Mouse (Mus musculus): ENCODE measurements around the gene Rd3. TPM values are rescaled to one million over a fixed set of nuclear protein-coding genes. Genes with fewer than 3 reads are reported as not detected.

Gene Rd3
- 0.34 and 0.60 TPM in 2 replicates for polyA plus RNA-seq (2015; fragmentation: Nextera tagmentation; extraction: Ambion mirVana)

DNA sequence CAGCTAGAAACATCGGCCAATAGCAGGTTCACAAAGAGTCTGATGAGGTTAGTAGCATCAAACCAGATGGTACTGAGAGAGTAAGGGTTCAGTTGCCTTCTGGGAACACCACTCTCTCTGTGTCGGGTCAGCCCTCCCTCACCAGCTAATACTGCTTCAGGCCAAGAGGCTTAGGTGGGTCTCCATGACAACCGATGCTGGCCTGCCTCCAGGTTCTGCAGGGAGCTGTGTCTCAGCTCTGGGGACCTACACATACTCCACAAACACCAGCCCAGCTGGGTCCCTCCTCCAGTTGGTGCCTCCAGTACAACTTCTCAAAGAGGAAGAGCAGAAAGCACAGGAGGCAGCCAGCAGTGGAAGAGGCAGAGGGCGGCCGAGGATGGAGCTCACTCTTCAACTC lies at the start of gene Rd3:
Gene Rd3, plus strand, starts transcription at position 184 of the 400 bp plus-strand sequence.
- peaks cover 32% of the 10 kb centered on the region for H3K4me1 ChIP-seq
- no peaks in the 10 kb centered on the region for H3K27me3 ChIP-seq
- no peaks in the 10 kb centered on the region for H3K9me3 ChIP-seq
- H3K4me3 ChIP-seq, result no peak within 1 kb of the TSS
- no peak within 1 kb of the TSS for H3K9ac ChIP-seq
- 41% methylated on average over 5 of the region's 5 CpGs for WGBS
- no peak within 1 kb of the TSS for H3K4me2 ChIP-seq (replicated peaks)
- no peak within 1 kb of the TSS for H3K27ac ChIP-seq
- no peaks in the 10 kb centered on the region for H3K36me3 ChIP-seq
- ATAC-seq (ENCODE audit: low FRiP score, low read depth), result no peak

DNA sequence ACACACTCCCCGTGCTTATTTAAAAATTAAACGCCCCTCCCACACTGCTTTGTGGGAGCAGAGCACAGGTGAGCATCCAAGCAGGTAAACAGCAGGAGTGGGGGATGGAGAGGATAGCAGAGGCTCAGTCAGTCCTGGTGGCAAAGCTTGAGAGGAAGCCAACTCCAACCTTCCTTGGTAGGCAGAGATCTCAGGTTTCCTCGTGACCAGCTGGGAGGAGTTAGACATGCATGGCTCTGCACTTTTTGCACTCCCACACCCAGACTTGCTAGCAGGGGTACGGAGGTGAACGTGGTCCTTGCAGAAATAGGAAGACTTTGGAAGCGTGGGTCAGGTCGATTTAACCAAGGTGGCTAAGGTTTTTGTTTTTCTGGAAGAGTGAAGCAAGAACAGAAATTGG lies 48.8 kb upstream of the Rd3 start:
- H3K4me2 ChIP-seq (replicated peaks), result no peak overlapping the region
- 69% methylated on average over 7 of the region's 7 CpGs for WGBS
- peaks cover 33% of the 10 kb centered on the region for H3K4me1 ChIP-seq
- H3K4me3 ChIP-seq, result no peak overlapping the region
- no peaks in the 10 kb centered on the region for H3K27me3 ChIP-seq
- H3K36me3 ChIP-seq, result no peaks in the 10 kb centered on the region
- H3K9me3 ChIP-seq, result no peaks in the 10 kb centered on the region
- no peak overlapping the region for H3K9ac ChIP-seq
- ATAC-seq (ENCODE audit: low FRiP score, low read depth), result no peak
- H3K27ac ChIP-seq, result no peak overlapping the region

- Histone ChIP-seq H3K9ac (no peak overlapping the region), H3K27me3 (no peaks in the 10 kb centered on the region), H3K4me1 (peaks cover 33% of the 10 kb centered on the region), H3K9me3 (no peaks in the 10 kb centered on the region), H3K4me3 (no peak overlapping the region), H3K4me2 (replicated peaks) (no peak overlapping the region), H3K27ac (no peak overlapping the region), H3K36me3 (no peaks in the 10 kb centered on the region)
- ATAC-seq (ENCODE audit: low FRiP score, low read depth), result no peak
- WGBS, result 60% methylated on average over 8 of the region's 8 CpGs
These were observed 48.1 kb upstream of the Rd3 start for GRCm38 (mm10) chr1:191929065-191929464.

DNA sequence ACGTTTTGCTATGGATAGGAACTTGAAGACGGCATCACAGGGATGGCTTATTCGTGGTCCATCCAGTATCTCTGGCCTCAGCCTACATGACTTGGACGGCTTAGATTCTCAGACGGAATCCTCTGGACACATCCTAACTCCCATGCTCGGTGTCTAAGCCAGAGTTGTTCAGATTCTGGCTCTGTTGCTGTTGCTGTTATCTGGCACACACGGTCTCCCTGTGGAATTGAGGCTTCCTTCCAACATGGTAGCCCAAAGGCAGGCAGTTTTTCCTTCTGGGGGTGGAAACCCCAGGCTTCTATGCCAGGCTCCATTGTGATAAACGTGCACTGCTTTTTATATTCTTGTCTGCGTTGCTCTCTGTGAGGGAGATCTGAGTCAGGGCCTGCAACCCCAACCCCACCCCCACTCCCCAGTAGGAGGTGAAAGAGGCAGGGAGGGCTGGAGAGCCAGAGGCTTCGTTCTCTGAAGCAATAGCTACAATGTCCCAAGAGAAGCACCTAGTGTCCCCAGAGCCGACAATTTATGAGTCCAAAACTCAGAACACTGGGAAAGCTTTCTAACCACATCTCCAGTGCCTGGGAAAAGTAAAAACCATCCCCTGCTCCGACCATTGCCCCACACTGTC lies 47.2 kb upstream of the Rd3 start:
- Histone ChIP-seq H3K9me3 (no peaks in the 10 kb centered on the region), H3K9ac (no peak overlapping the region), H3K4me1 (peaks cover 33% of the 10 kb centered on the region), H3K4me2 (replicated peaks) (no peak overlapping the region), H3K36me3 (no peaks in the 10 kb centered on the region), H3K27ac (no peak overlapping the region), H3K27me3 (no peaks in the 10 kb centered on the region), H3K4me3 (no peak overlapping the region)
- WGBS, result 66% methylated on average over 12 of the region's 12 CpGs
- ATAC-seq (ENCODE audit: low FRiP score, low read depth), result no peak

DNA sequence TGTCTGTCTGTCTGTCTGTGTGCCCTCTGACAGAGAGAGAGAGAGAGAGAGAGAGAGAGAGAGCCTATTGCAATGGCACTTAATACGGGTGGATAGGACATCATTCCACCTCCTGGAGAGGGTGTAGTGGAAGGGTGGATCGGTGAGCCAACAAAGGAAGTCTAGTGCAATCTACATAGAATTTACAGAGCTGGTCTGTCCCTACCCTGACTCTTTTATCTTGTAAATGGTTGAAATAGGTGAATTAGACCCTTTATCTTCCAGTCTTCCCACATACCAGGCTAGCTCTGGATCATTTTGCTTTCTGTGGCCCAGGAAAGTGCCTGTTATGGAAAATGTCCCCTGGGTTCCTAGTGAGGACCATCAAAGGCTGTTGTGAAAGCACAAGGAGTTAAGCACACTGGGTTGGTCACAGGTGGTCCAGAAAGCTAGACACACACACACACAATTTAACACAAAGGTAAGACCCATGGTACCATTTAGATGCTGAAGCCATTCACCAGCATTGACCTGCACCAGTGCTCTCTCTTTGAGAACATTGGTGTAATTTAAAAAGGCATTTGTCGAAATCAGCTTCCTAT lies 46.6 kb upstream of the Rd3 start:
- no peak for ATAC-seq (ENCODE audit: low FRiP score, low read depth)
- H3K27me3 ChIP-seq, result no peaks in the 10 kb centered on the region
- H3K9me3 ChIP-seq, result no peaks in the 10 kb centered on the region
- H3K9ac ChIP-seq, result no peak overlapping the region
- H3K4me1 ChIP-seq, result peaks cover 33% of the 10 kb centered on the region
- WGBS, result 81% methylated on average over 3 of the region's 3 CpGs
- no peak overlapping the region for H3K4me2 ChIP-seq (replicated peaks)
- no peaks in the 10 kb centered on the region for H3K36me3 ChIP-seq
- H3K27ac ChIP-seq, result no peak overlapping the region
- no peak overlapping the region for H3K4me3 ChIP-seq

DNA sequence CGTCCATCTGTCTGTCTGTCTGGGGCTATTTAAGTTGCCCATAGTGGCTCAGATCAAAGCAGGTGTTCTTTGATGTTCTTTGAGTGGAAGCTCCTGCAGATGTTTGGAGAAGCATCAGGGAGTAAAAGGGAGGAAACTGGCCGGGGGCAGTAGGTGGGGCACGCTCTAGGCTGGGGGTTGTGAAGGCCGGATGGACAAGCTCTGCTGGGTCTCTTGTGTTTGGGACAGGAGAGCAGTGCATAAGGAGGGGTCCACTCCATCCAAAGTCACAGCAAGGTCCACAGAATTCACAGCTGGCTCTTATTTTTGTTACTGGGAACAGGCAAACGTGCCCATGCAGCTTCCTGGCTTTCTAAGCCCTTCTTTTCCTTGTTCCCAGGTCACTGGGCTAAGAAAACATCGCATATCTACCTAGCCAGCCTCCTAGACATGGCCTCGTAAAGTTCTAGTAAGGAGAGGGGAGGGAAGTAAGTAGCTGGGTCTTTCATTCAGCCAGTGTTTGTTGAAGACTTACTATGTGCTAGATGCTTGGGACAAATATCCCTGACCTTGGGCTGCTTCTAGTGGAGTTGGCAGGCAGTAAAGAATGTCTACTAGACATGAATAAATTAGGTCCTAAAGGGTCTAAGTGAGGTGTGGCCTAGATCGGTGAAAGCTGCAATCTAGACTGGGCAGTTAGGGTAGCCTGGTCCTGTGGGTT lies 44.7 kb upstream of the Rd3 start:
- no peak overlapping the region for H3K4me3 ChIP-seq
- ATAC-seq (ENCODE audit: low FRiP score, low read depth), result no peak

GRCm38 (mm10) chr1:191932986-191933632 lies 44.1 kb upstream of the Rd3 start:
- no peak for ATAC-seq (ENCODE audit: low FRiP score, low read depth)
- no peaks in the 10 kb centered on the region for H3K36me3 ChIP-seq
- H3K27ac ChIP-seq, result no peak overlapping the region
- H3K9me3 ChIP-seq, result no peaks in the 10 kb centered on the region
- peaks cover 17% of the 10 kb centered on the region; the same call in 1 of the 2 replicates for H3K4me1 ChIP-seq
- H3K4me2 ChIP-seq (replicated peaks), result no peak overlapping the region
- H3K27me3 ChIP-seq, result no peaks in the 10 kb centered on the region
- 78% methylated on average over 4 of the region's 4 CpGs for WGBS
- H3K4me3 ChIP-seq, result no peak overlapping the region
- H3K9ac ChIP-seq, result no peak overlapping the region

More for the DNA sequence above, 44.7 kb upstream of the Rd3 start:
- H3K4me2 ChIP-seq (replicated peaks), result no peak overlapping the region
- H3K9ac ChIP-seq, result no peak overlapping the region
- peaks cover 24% of the 10 kb centered on the region; the same call in 1 of the 2 replicates for H3K4me1 ChIP-seq
- no peaks in the 10 kb centered on the region for H3K27me3 ChIP-seq
- no peaks in the 10 kb centered on the region for H3K36me3 ChIP-seq
- no peak overlapping the region for H3K27ac ChIP-seq
- WGBS, result 51% methylated on average over 8 of the region's 8 CpGs
- H3K9me3 ChIP-seq, result no peaks in the 10 kb centered on the region

DNA sequence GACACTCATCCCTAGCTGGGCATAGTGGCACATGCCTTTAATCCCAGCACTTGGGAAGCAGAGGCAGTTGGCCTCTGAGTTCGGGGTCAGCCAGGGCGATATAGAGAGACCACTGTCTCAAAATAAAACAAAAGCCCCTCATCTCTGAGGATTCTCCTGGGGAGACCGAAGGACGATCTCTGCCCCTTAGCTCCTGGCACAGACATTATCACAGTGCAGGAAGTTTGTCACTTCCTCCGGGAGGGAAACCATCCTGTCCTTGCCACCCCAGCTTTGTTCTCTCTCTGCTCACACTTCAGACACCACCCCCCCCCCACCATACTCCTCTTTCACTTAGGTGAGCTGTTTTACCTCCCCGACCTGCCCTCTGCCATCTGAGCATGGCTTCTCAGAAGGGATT lies 33.5 kb upstream of the Rd3 start:
- no peak overlapping the region for H3K9ac ChIP-seq
- ATAC-seq (ENCODE audit: low FRiP score, low read depth), result no peak
- no peak overlapping the region for H3K27ac ChIP-seq
- no peaks in the 10 kb centered on the region for H3K27me3 ChIP-seq
- no peak overlapping the region for H3K4me3 ChIP-seq
- H3K9me3 ChIP-seq, result no peaks in the 10 kb centered on the region
- 86% methylated on average over 6 of the region's 6 CpGs for WGBS
- H3K36me3 ChIP-seq, result no peaks in the 10 kb centered on the region
- no peaks in the 10 kb centered on the region for H3K4me1 ChIP-seq
- H3K4me2 ChIP-seq (replicated peaks), result no peak overlapping the region

GRCm38 (mm10) chr1:191945341-191945740 lies 31.8 kb upstream of the Rd3 start:
- Histone ChIP-seq H3K4me1 (no peaks in the 10 kb centered on the region), H3K27ac (no peak overlapping the region), H3K4me2 (replicated peaks) (no peak overlapping the region), H3K27me3 (no peaks in the 10 kb centered on the region), H3K4me3 (no peak overlapping the region), H3K9me3 (no peaks in the 10 kb centered on the region), H3K9ac (no peak overlapping the region), H3K36me3 (no peaks in the 10 kb centered on the region)
- WGBS, result 89% methylated on average over 8 of the region's 8 CpGs
- ATAC-seq (ENCODE audit: low FRiP score, low read depth), result no peak

- ATAC-seq (ENCODE audit: low FRiP score, low read depth), result no peak
- Histone ChIP-seq H3K4me1 (no peaks in the 10 kb centered on the region), H3K9ac (no peak overlapping the region), H3K4me2 (replicated peaks) (no peak overlapping the region), H3K27ac (no peak overlapping the region), H3K36me3 (no peaks in the 10 kb centered on the region), H3K9me3 (no peaks in the 10 kb centered on the region), H3K4me3 (no peak overlapping the region), H3K27me3 (no peaks in the 10 kb centered on the region)
- 72% methylated on average over 5 of the region's 5 CpGs for WGBS
These were observed 31.4 kb upstream of the Rd3 start for GRCm38 (mm10) chr1:191945756-191946155.

GRCm38 (mm10) chr1:191946261-191946660 lies 30.9 kb upstream of the Rd3 start:
- Histone ChIP-seq H3K27ac (no peak overlapping the region), H3K27me3 (no peaks in the 10 kb centered on the region), H3K4me3 (no peak overlapping the region), H3K4me1 (no peaks in the 10 kb centered on the region), H3K36me3 (no peaks in the 10 kb centered on the region), H3K4me2 (replicated peaks) (no peak overlapping the region), H3K9ac (no peak overlapping the region), H3K9me3 (no peaks in the 10 kb centered on the region)
- ATAC-seq (ENCODE audit: low FRiP score, low read depth), result no peak
- WGBS, result 74% methylated on average over 7 of the region's 7 CpGs

GRCm38 (mm10) chr1:191946835-191947234 lies 30.3 kb upstream of the Rd3 start:
- no peak for ATAC-seq (ENCODE audit: low FRiP score, low read depth)
- Histone ChIP-seq H3K9ac (no peak overlapping the region), H3K27me3 (no peaks in the 10 kb centered on the region), H3K36me3 (no peaks in the 10 kb centered on the region), H3K9me3 (no peaks in the 10 kb centered on the region), H3K27ac (no peak overlapping the region), H3K4me1 (no peaks in the 10 kb centered on the region), H3K4me2 (replicated peaks) (no peak overlapping the region), H3K4me3 (no peak overlapping the region)
- WGBS, result 78% methylated on average over 2 of the region's 2 CpGs

All from limb, embryonic 13.5 days (tissue).